Mouse (Mus musculus) forebrain, postnatal 0 days (tissue): ENCODE measurements around the gene Spata16. TPM values are rescaled to one million over a fixed set of nuclear protein-coding genes. Genes with fewer than 3 reads are reported as not detected.
"Not testable (repeated sequence)": the region's sequence is repeated elsewhere in the genome, so short reads cannot be mapped to it uniquely, and the experiment has no call there.

ENCODE experiments used
- ATAC-seq: fragments of 200-750 bp; cut with Nextera tagmentation; 2 replicates; pipeline ENCODE4 v1.8.0; 2017; ENCODE audit warnings: mild to moderate bottlenecking, moderate library complexity
- DNase-seq: peaks from one replicate; pipeline ENCODE4 v3.0.0-alpha.2; 2015
- H3K27ac ChIP-seq: fragments of 300-500 bp; sonication (generic); 2 replicates; pipeline ENCODE4 v1.5.1; 2014; ENCODE audit warnings: low read depth, mild to moderate bottlenecking, antibody characterized with exemption, low read length, moderate library complexity, mixed read lengths
- H3K27me3 ChIP-seq: fragments of 300-500 bp; sonication (generic); 2 replicates; pipeline ENCODE4 v1.6.1; 2014; ENCODE audit warnings: mild to moderate bottlenecking, low read length, mixed read lengths; ENCODE audit not compliant: insufficient read depth
- H3K36me3 ChIP-seq: fragments of 300-500 bp; sonication (generic); 2 replicates; pipeline ENCODE4 v1.6.1; 2014; ENCODE audit warnings: mild to moderate bottlenecking, moderate library complexity; ENCODE audit not compliant: insufficient read depth
- H3K4me1 ChIP-seq: fragments of 300-500 bp; sonication (generic); 2 replicates; pipeline ENCODE4 v1.6.1; 2014; ENCODE audit warnings: antibody characterized with exemption; ENCODE audit not compliant: insufficient read depth
- H3K4me2 ChIP-seq: fragments of 300-500 bp; sonication (generic); 2 replicates; pipeline ENCODE4 v1.6.1; 2014; ENCODE audit warnings: low read depth, mild to moderate bottlenecking, moderate library complexity
- H3K4me3 ChIP-seq: fragments of 300-500 bp; sonication (generic); 2 replicates; pipeline ENCODE4 v1.5.1; 2014; ENCODE audit warnings: low read depth, low read length, mixed read lengths
- H3K9ac ChIP-seq: fragments of 300-500 bp; sonication (generic); 2 replicates; pipeline ENCODE4 v1.6.1; 2014; ENCODE audit warnings: mild to moderate bottlenecking
- H3K9me3 ChIP-seq: fragments of 300-500 bp; sonication (generic); 2 replicates; pipeline ENCODE4 v1.6.1; 2016; ENCODE audit warnings: low read length
- CTCF ChIP-seq: sonication (generic); IDR thresholded peaks from 2 replicates; pipeline ENCODE4 v1.5.1; 2016; ENCODE audit warnings: antibody characterized with exemption, control low read depth, low read depth
- WGBS: fragments of 180-500 bp; shearing (Covaris S2); extraction: QIAGEN DNeasy Blood & Tissue Kit; methylation state at CpG from one replicate; pipeline ENCODE4 v1.1.7; 2014; 5-methylcytosine and 5-hydroxymethylcytosine counted together
- polyA plus RNA-seq: library from polyadenylated mRNA; unstranded; fragments of >200 nt; fragmentation: Nextera tagmentation; extraction: Ambion mirVana; gene quantifications from 2 replicates; pipeline ENCODE4 v1.2.1, GENCODE M21; 2015
- total RNA-seq: library from RNA; depleted of rRNA; stranded (reverse); fragments of >200 nt; gene quantifications from 2 replicates; pipeline ENCODE4 v1.2.3, GENCODE M21; 2014

The Spata16 gene
- total and polyA plus RNA-seq, 2 experiments from 2014 or later, result not detected

- no peak for DNase-seq
- Histone ChIP-seq H3K36me3 (no peaks in the 10 kb centered on the region), H3K4me2 (no peak overlapping the region), H3K27me3 (no peaks in the 10 kb centered on the region), H3K4me1 (0 out of 2 replicates have a peak, but pooled peaks cover 7% of the 10 kb centered on the region), H3K9me3 (no peaks in the 10 kb centered on the region), H3K4me3 (no peak overlapping the region), H3K27ac (no peak overlapping the region), H3K9ac (no peak overlapping the region)
- 13% methylated on average over 15 of the region's 15 CpGs for WGBS
- ATAC-seq, result peak; percentile 50
- TF ChIP-seq CTCF, result no peak
These were observed 4.2 kb downstream of the Spata16 start for GRCm38 (mm10) chr3:26641351-26642249.

DNA sequence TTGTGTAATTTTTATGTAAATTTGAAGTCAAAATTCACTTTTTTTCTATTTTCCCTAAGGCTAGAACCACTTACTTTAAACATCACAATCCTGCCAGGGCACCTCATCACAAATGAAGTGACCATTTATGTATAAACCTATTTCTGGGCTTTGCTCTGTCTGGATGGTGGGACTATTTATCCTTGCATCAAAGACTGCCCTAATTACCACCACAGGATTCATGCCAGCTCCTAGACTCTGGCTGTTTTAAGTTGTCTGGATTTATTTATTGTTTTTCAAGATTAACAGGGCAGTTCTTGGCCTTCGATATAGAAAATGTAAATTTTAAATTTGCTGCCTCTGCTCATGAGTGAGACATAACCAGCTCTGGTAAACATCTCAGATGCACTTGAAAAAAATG is 6.7 kb downstream of the Spata16 start:
- no peak for DNase-seq
- Histone ChIP-seq H3K4me1 (0 out of 2 replicates have a peak, but pooled peaks cover 5% of the 10 kb centered on the region), H3K36me3 (no peaks in the 10 kb centered on the region), H3K9ac (no peak overlapping the region), H3K27ac (no peak overlapping the region), H3K4me3 (no peak overlapping the region), H3K4me2 (no peak overlapping the region), H3K9me3 (no peaks in the 10 kb centered on the region), H3K27me3 (no peaks in the 10 kb centered on the region)
- no peak for ATAC-seq
- WGBS, result 48% methylated on average over 1 of the region's 1 CpGs
- no peak for TF ChIP-seq CTCF

- WGBS, result 51% methylated on average over 7 of the region's 7 CpGs
- Histone ChIP-seq H3K4me2 (no peak overlapping the region), H3K27ac (no peak overlapping the region), H3K9me3 (no peaks in the 10 kb centered on the region), H3K4me1 (no peaks in the 10 kb centered on the region), H3K4me3 (no peak overlapping the region), H3K27me3 (no peaks in the 10 kb centered on the region), H3K9ac (no peak overlapping the region), H3K36me3 (no peaks in the 10 kb centered on the region)
- no peak for DNase-seq
- TF ChIP-seq CTCF, result no peak
- peak; percentile 62 for ATAC-seq
These were observed 9.4 kb downstream of the Spata16 start for GRCm38 (mm10) chr3:26646834-26647233.

GRCm38 (mm10) chr3:26685832-26686231 is 48.4 kb downstream of the Spata16 start:
- Histone ChIP-seq H3K9me3 (no peaks in the 10 kb centered on the region), H3K27me3 (no peaks in the 10 kb centered on the region), H3K27ac (no peak overlapping the region), H3K4me1 (no peaks in the 10 kb centered on the region), H3K4me2 (no peak overlapping the region), H3K4me3 (no peak overlapping the region), H3K9ac (no peak overlapping the region), H3K36me3 (no peaks in the 10 kb centered on the region)
- ATAC-seq (no peak), DNase-seq (no peak)
- no peak for TF ChIP-seq CTCF
- WGBS, result 71% methylated on average over 3 of the region's 3 CpGs

DNA sequence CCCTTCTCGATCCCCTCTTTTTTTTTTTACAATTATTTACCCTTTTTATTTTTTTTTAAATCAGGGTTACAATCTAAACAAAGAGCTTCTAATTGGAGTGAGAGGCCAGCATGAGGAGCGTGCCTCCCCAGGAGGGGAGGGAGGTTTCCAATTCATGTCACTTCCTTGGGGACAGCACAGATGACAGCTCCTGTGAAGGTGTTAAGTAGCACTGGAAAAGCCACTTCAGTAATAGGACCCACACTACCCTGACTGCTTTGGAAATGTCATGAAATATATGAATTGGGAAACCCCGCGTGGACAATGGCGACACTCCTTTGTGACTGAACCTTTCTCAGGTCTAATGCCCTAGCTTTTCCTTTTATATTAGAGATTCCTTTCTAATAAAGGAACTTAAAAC is 72.1 kb downstream of the Spata16 start:
- not testable (repeated sequence) for H3K4me1 ChIP-seq, H3K9ac ChIP-seq, DNase-seq, H3K9me3 ChIP-seq, H3K36me3 ChIP-seq, H3K4me3 ChIP-seq, H3K4me2 ChIP-seq, ATAC-seq, H3K27me3 ChIP-seq, H3K27ac ChIP-seq
- 39% methylated on average over 5 of the region's 5 CpGs for WGBS

DNA sequence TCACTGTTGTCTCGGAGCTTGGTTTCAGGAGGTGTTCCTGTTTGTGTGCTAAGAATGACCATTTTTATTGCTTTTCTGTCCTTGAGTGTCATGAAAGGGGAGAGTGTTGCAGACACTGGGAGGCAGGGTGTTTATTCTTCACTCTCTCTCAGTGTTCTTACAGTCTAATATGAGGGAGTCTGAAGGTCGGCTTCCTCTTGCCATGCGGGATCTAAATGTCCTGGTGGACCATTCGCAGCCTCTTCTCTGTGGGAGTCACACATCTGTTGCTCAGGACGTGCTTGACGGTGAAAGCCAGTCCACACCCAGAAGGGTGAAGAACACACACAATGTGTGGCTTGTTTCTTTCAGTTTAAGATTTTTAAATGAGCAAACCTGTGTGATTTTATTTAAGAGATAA is 90.1 kb downstream of the Spata16 start:
- no peak for ATAC-seq
- DNase-seq, result no peak
- no peak for TF ChIP-seq CTCF
- H3K9ac ChIP-seq, result no peak overlapping the region
- no peaks in the 10 kb centered on the region for H3K36me3 ChIP-seq
- H3K27me3 ChIP-seq, result no peaks in the 10 kb centered on the region
- no peak overlapping the region for H3K4me2 ChIP-seq
- H3K4me1 ChIP-seq, result no peaks in the 10 kb centered on the region
- WGBS, result 64% methylated on average over 6 of the region's 6 CpGs
- H3K4me3 ChIP-seq, result no peak overlapping the region
- H3K27ac ChIP-seq, result no peak overlapping the region
- no peaks in the 10 kb centered on the region for H3K9me3 ChIP-seq

DNA sequence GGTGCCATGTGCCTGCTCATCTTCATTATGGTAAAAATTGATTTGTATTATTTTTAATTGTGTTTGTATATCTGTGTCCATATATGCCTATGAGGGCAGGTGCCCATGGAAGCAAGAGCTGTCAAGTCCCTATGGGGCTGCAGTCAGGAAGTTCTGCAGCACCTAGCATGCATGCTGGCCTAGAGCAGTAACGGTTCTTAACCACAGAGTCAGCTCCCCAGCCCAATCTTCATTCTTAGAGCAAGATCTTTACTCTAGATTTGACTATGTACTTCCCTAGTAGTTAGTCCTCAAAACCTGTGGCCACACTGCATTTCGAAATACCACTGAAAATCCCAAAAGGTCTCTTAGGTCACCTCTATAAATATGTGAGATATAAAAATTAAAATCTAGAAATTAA is 113.1 kb downstream of the Spata16 start:
- no peaks in the 10 kb centered on the region for H3K27me3 ChIP-seq
- DNase-seq (no peak), ATAC-seq (no peak)
- WGBS, result 83% methylated on average over 2 of the region's 2 CpGs
- no peaks in the 10 kb centered on the region for H3K9me3 ChIP-seq
- H3K9ac ChIP-seq, result no peak overlapping the region
- TF ChIP-seq CTCF, result no peak
- no peaks in the 10 kb centered on the region for H3K36me3 ChIP-seq
- H3K4me1 ChIP-seq, result no peaks in the 10 kb centered on the region
- no peak overlapping the region for H3K4me2 ChIP-seq
- no peak overlapping the region for H3K27ac ChIP-seq
- no peak overlapping the region for H3K4me3 ChIP-seq
